Mouse (Mus musculus): ENCODE results near the gene Atp2b4.

Atp2b4 gene

GRCm38 (mm10) chr1:133800948-133801393 is at the start of gene Atp2b4:
Gene Atp2b4 (minus strand): TSS chr1:133801041.
- peak; percentile 95 for DNase-seq

- no peak for DNase-seq
Measured at GRCm38 (mm10) chr1:133844734-133845133, 43.9 kb upstream of the Atp2b4 start.

- DNase-seq: no peak
Measured at GRCm38 (mm10) chr1:133843900-133844299, 43.1 kb upstream of the Atp2b4 start.

GRCm38 (mm10) chr1:133843370-133843769 is 42.5 kb upstream of the Atp2b4 start:
- no peak for DNase-seq

GRCm38 (mm10) chr1:133842074-133842725 is 41.4 kb upstream of the Atp2b4 start:
- no peak for DNase-seq

GRCm38 (mm10) chr1:133841171-133841926 is 40.5 kb upstream of the Atp2b4 start:
- DNase-seq: no peak

GRCm38 (mm10) chr1:133840530-133840929 is 39.7 kb upstream of the Atp2b4 start:
- DNase-seq: no peak

GRCm38 (mm10) chr1:133834309-133834708 is 33.5 kb upstream of the Atp2b4 start:
- no peak for DNase-seq

- DNase-seq: no peak
Measured at GRCm38 (mm10) chr1:133832781-133833180, 31.9 kb upstream of the Atp2b4 start.

- DNase-seq: no peak
Measured at GRCm38 (mm10) chr1:133826193-133826592, 25.4 kb upstream of the Atp2b4 start.

GRCm38 (mm10) chr1:133825543-133825942 is 24.7 kb upstream of the Atp2b4 start:
- peak; percentile 11 for DNase-seq

GRCm38 (mm10) chr1:133825140-133825539 is 24.3 kb upstream of the Atp2b4 start:
- DNase-seq: no peak

- no peak for DNase-seq
Measured at GRCm38 (mm10) chr1:133821144-133821543, 20.3 kb upstream of the Atp2b4 start.

- DNase-seq: no peak
Measured at GRCm38 (mm10) chr1:133820100-133820499, 19.3 kb upstream of the Atp2b4 start.

GRCm38 (mm10) chr1:133818531-133818930 is 17.7 kb upstream of the Atp2b4 start:
- DNase-seq: no peak

GRCm38 (mm10) chr1:133815747-133816491 is 15.1 kb upstream of the Atp2b4 start:
- no peak for DNase-seq

- DNase-seq: no peak
Measured at GRCm38 (mm10) chr1:133809376-133809775, 8.5 kb upstream of the Atp2b4 start.

- no peak for DNase-seq
Measured at GRCm38 (mm10) chr1:133808020-133808419, 7.2 kb upstream of the Atp2b4 start.

GRCm38 (mm10) chr1:133801743-133802142 is 902 bp upstream of the Atp2b4 start:
- DNase-seq: no peak

GRCm38 (mm10) chr1:133800512-133800911 is 329 bp downstream of the Atp2b4 start:
- DNase-seq: no peak

GRCm38 (mm10) chr1:133799686-133800445 is 975 bp downstream of the Atp2b4 start:
- no peak for DNase-seq

GRCm38 (mm10) chr1:133798821-133799415 is 1.9 kb downstream of the Atp2b4 start:
- DNase-seq: no peak

Measured in cerebellum, adult 9-11 months (tissue).